Mouse (Mus musculus): ENCODE measurements at regions not wholly inside any gene's neighbourhood (a gene's known extent, or its start where the extent isn't known, plus 50 kb on each side); places are given as distances from the start of the nearest gene placed in this dataset.

DNA sequence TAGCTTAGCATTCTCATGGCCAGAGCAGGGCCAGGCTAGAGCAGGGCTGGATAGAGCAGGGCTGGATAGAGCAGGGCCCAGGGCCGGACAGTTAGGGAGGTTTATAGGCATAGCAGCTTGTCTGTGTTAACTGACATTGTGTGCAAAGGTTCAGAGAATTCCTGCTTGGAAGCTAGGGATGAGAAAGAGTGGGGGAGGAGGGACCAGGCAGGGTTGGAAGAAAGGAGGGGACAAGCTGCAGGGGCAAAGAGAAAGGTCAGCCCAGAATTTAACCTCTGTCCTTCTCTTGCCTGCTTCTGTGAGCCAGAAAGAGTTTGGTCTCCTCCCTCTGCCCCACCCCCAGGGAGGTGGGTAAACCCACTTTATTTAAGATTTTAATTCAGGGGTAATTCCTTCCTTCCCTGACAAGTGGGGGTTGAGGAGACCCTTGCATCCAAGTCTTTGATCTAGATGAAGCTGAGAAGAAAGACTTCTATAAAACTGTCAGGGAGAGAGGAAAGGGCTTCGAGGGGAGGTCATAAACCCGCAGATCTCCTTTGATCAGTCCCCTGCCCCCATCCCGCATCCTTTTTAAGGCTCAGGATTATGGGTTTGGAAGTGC, 112.9 kb downstream of the Bdh1 start:
- Histone ChIP-seq H3K9ac (ENCODE audit: low read depth, low read length, severe bottlenecking) (no peak overlapping the region), H3K27ac (replicated peaks; ENCODE audit: low read depth, low read length) (no peak overlapping the region), H3K4me3 (replicated peaks; ENCODE audit: low read length) (no peak overlapping the region), H3K4me1 (ENCODE audit: control insufficient read depth, insufficient read depth, low read length) (peaks cover 16% of the 10 kb centered on the region), H3K36me3 (ENCODE audit: control insufficient read depth, insufficient read depth, low read length) (no peaks in the 10 kb centered on the region), H3K9me3 (ENCODE audit: control insufficient read depth, low read length) (no peaks in the 10 kb centered on the region), H3K4me2 (replicated peaks; ENCODE audit: low read depth, low read length, severe bottlenecking) (no peak overlapping the region), H3K27me3 (ENCODE audit: control insufficient read depth, insufficient read depth, low read length) (no peaks in the 10 kb centered on the region)
- WGBS = 8% methylated on average over 4 of the region's 4 CpGs
- DNase-seq (ENCODE audit: low spot score) (no peak), ATAC-seq (ENCODE audit: low FRiP score, low read depth) (no peak)
- no peak for TF ChIP-seq POLR2A (IDR thresholded peaks at IDR 0.05; ENCODE audit: borderline replicate concordance, extremely low read depth, insufficient read depth, insufficient read length)

DNA sequence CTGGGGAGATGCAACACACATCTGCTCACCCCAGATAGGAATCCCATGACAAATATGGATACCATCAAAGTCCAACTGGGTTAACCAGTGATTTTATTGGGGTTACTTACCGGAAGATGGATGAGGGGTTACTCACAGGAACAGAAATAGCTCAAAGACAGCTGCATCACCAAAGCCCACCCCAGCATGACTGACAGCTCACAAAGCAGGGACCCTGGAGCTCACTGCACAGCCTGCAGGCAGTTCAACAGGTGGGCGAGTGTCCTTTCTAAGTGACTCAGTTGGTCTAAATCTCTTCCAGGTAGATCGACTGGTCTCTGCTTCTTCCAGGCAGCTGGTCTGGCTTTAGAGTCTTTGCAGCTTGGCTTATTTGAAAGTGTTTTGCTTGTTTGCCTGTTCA, 114.2 kb downstream of the Bdh1 start:
- ATAC-seq (ENCODE audit: low FRiP score, low read depth) (no peak), DNase-seq (ENCODE audit: low spot score) (no peak)
- Histone ChIP-seq H3K4me2 (replicated peaks; ENCODE audit: low read depth, low read length, severe bottlenecking) (no peak overlapping the region), H3K36me3 (ENCODE audit: control insufficient read depth, insufficient read depth, low read length) (no peaks in the 10 kb centered on the region), H3K4me3 (replicated peaks; ENCODE audit: low read length) (no peak overlapping the region), H3K27ac (replicated peaks; ENCODE audit: low read depth, low read length) (no peak overlapping the region), H3K9ac (ENCODE audit: low read depth, low read length, severe bottlenecking) (no peak overlapping the region), H3K4me1 (ENCODE audit: control insufficient read depth, insufficient read depth, low read length) (peaks cover 16% of the 10 kb centered on the region), H3K27me3 (ENCODE audit: control insufficient read depth, insufficient read depth, low read length) (no peaks in the 10 kb centered on the region), H3K9me3 (ENCODE audit: control insufficient read depth, low read length) (no peaks in the 10 kb centered on the region)
- no peak for TF ChIP-seq POLR2A (IDR thresholded peaks at IDR 0.05; ENCODE audit: borderline replicate concordance, extremely low read depth, insufficient read depth, insufficient read length)
- 65% methylated on average over 3 of the region's 3 CpGs for WGBS

GRCm38 (mm10) chr16:31538606-31539005, 116.5 kb downstream of the Bdh1 start:
- Histone ChIP-seq H3K4me2 (replicated peaks; ENCODE audit: low read depth, low read length, severe bottlenecking) (no peak overlapping the region), H3K9ac (ENCODE audit: low read depth, low read length, severe bottlenecking) (no peak overlapping the region), H3K27me3 (ENCODE audit: control insufficient read depth, insufficient read depth, low read length) (no peaks in the 10 kb centered on the region), H3K4me3 (replicated peaks; ENCODE audit: low read length) (no peak overlapping the region), H3K9me3 (ENCODE audit: control insufficient read depth, low read length) (no peaks in the 10 kb centered on the region), H3K4me1 (ENCODE audit: control insufficient read depth, insufficient read depth, low read length) (peaks cover 9% of the 10 kb centered on the region), H3K36me3 (ENCODE audit: control insufficient read depth, insufficient read depth, low read length) (no peaks in the 10 kb centered on the region), H3K27ac (replicated peaks; ENCODE audit: low read depth, low read length) (no peak overlapping the region)
- TF ChIP-seq POLR2A (IDR thresholded peaks at IDR 0.05; ENCODE audit: borderline replicate concordance, extremely low read depth, insufficient read depth, insufficient read length) = no peak
- ATAC-seq (ENCODE audit: low FRiP score, low read depth) = no peak
- WGBS = 67% methylated on average over 3 of the region's 3 CpGs
- DNase-seq (ENCODE audit: low spot score) = no peak

DNA sequence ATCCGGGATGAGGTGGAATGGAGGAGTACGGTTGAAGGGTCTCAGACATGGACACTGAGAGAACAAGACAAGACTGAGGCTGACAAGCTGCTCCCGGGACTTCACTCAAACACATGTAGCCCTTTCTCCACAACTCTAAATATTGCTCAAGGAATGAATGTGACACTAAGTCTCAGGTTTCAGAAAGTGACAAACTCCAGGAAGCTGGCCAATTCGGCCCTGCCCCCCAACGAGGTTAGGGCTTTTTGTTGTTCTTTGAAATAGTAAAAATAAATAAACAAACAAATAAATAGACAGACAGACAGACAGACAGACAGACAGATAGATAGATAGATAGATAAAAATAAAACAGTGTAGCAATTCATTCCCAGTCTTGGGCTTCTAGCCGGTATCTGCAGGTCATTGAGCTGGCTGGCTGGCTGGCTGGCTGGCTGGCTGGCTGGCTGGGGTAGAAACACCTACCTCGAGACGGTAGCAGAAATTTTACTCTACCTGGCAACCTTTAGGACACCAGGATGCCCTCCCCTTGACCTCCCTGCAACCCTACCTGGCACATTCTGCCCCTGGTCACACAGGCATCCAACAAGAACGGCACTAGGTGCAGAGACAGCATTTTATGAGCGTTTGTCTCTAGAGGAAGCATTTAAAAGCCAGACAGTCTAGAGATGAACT, 119.6 kb upstream of the Dlg1 start:
- Histone ChIP-seq H3K36me3 (ENCODE audit: control insufficient read depth, insufficient read depth, low read length) (no peaks in the 10 kb centered on the region), H3K4me3 (replicated peaks; ENCODE audit: low read length) (no peak overlapping the region), H3K27ac (replicated peaks; ENCODE audit: low read depth, low read length) (no peak overlapping the region), H3K27me3 (ENCODE audit: control insufficient read depth, insufficient read depth, low read length) (no peaks in the 10 kb centered on the region), H3K9me3 (ENCODE audit: control insufficient read depth, low read length) (no peaks in the 10 kb centered on the region), H3K9ac (ENCODE audit: low read depth, low read length, severe bottlenecking) (no peak overlapping the region), H3K4me1 (ENCODE audit: control insufficient read depth, insufficient read depth, low read length) (peaks cover 26% of the 10 kb centered on the region), H3K4me2 (replicated peaks; ENCODE audit: low read depth, low read length, severe bottlenecking) (no peak overlapping the region)
- TF ChIP-seq POLR2A (IDR thresholded peaks at IDR 0.05; ENCODE audit: borderline replicate concordance, extremely low read depth, insufficient read depth, insufficient read length) = no peak
- DNase-seq (ENCODE audit: low spot score) (no peak), ATAC-seq (ENCODE audit: low FRiP score, low read depth) (no peak)
- 31% methylated on average over 10 of the region's 10 CpGs for WGBS

DNA sequence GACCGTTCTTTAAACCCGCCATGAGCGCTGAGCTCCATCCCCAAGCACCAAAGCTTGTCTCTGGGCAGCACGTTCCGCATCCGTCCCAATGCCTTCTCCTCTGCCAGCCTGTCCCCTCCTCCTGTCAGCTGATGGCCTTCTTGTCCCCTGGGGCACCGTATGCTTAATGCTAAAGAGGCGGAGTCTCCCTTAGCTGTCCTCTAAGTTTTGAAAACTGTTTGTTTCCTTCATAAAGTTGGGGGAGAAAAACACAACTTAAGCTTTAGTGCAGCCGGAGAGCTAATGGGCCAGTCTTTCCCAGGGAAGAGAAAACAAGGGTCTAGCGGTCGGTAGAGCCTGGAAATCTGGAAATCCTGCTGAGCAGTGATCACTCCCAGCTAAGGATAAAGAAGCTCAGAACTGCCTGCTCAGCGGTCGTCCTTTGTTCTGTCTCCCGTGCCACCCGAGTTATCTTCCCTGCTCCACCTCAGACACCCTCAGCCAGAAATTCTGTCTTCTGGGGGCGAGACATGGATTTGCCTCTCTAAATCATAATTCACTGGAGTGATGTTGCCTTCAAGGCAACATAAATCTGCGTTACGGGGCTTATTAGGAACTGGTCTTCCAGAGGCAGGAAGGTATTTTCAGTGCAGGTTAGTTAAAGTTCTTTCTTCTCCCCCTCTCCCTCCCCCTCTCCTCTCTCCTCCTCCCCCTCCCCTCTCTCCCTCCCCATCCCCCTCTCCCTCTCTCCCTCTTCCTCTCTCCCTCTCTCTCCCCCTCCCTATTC, 117.0 kb upstream of the Dlg1 start:
- Histone ChIP-seq H3K4me1 (ENCODE audit: control insufficient read depth, insufficient read depth, low read length) (peaks cover 28% of the 10 kb centered on the region), H3K9me3 (ENCODE audit: control insufficient read depth, low read length) (no peaks in the 10 kb centered on the region), H3K9ac (ENCODE audit: low read depth, low read length, severe bottlenecking) (peak overlapping the region; percentile 38), H3K27ac (replicated peaks; ENCODE audit: low read depth, low read length) (peak overlapping the region; percentile 65), H3K27me3 (ENCODE audit: control insufficient read depth, insufficient read depth, low read length) (no peaks in the 10 kb centered on the region), H3K36me3 (ENCODE audit: control insufficient read depth, insufficient read depth, low read length) (no peaks in the 10 kb centered on the region), H3K4me2 (replicated peaks; ENCODE audit: low read depth, low read length, severe bottlenecking) (peak overlapping the region; percentile 41), H3K4me3 (replicated peaks; ENCODE audit: low read length) (peak overlapping the region; percentile 20)
- no peak for DNase-seq (ENCODE audit: low spot score)
- no peak for TF ChIP-seq POLR2A (IDR thresholded peaks at IDR 0.05; ENCODE audit: borderline replicate concordance, extremely low read depth, insufficient read depth, insufficient read length)
- WGBS = 4% methylated on average over 18 of the region's 18 CpGs
- ATAC-seq (ENCODE audit: low FRiP score, low read depth) = no peak
